Mouse (Mus musculus) urinary bladder, postnatal 10 days (tissue): ENCODE results near the gene Lamtor3.
"Not testable (repeated sequence)": the region's sequence is repeated elsewhere in the genome, so short reads cannot be mapped to it uniquely, and the experiment has no call there.

Experiments
- DNase-seq: peaks from one replicate; pipeline ENCODE4 v3.0.0; 2022; ENCODE audit warnings: low spot score

The Lamtor3 gene

DNA sequence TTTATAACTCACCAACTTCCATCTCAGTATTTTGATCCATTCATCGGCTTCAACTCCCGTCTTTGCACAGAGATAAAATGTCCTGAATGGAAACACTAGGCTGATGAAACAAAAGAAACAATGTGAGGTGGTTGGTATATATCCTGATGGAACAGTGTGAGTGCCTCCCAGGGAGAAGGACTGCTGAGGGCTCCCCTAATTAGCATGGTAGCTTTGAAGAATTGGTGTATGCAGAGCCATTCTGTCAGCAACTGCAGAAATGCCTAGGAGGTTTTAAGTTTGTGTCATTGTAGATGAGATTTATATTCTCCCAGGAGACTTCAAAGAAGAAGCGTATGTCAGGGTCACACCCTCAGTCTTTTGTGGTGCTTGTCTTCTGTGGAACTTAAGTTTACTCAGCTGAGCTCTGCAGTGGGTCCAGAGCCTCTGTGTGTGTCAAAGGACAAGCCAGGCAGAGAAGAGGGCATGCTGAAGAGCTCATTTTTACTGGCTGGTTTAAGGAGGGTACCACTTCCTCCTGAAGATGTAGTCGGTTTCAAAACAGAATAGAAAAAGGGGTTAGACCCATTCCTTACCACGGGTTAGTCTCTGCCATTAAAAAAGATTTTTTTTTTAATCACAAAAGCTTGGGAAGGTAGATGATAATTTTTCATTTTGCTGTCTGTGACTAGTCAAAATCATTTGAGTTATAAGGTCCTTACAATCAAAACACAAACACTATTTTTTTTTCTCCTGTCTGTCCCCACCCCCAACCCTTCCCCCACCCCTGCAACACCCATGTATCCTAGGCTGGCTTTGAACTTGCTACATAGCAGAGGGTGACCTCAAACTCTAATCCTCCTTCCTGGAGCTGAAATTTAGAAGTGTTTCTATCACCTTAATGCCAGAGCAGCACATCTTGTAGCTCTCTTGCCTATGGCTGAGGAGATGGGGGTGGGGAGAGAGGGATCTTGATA lies 17.5 kb downstream of the Lamtor3 start:
- DNase-seq, result no peak

DNA sequence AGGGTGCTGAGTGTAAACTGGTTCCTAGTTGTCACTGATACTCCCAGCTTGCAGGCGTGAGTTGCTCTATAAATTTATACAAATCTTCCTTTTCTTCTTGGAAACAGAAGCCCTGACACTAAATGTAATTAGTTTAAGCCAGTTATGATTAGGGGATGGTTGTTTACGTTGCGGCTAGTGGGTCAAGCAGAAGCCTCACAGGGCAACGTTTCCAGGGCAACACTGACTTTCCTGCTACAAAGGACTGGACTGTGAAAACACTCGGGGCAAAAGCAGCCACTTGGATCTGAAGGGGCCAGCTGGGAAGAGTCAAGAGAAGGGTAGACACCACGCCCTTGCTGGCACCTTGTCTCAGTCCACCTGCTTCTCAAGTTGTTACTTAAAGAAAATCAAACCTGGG lies 18.2 kb downstream of the Lamtor3 start:
- no peak for DNase-seq

DNA sequence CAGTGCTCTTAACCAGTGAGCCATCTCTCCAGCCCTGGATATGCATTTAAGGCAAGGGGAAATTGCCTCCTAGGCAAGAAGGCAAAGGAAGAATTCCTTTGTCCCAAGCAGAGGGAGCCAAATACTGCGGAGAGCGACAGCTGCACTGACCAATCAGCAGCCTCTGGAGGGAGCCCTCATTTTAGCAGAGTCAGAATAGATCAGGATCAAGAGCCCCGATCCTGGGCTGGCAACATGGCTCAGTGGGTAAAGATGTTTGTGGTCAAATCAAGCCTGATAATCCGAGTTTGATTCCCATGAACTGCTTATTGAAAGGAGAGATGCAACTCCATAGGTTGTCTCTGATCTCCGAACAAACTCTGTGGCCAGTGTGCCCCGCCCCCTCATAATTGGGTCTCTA lies 20.3 kb downstream of the Lamtor3 start:
- no peak for DNase-seq

DNA sequence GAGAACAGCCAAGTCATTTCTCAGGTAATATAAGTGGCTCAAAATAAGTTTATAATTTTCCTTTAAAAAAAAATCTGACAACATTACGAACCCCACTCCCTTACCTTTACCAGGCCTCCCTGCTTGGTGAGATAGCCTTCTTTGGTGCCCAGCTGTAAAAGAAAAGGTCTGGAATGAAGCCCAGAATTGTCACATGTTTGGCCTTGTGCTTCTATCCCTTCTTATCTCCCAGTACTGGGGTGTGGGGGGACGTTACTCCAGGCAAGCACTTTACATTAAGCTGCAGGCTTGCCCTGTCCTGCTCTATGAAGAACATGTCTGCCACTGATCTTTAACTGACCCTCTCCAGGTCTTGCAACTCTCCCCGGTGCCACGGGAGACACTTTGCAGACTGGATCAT lies 22.5 kb downstream of the Lamtor3 start:
- DNase-seq, result no peak

DNA sequence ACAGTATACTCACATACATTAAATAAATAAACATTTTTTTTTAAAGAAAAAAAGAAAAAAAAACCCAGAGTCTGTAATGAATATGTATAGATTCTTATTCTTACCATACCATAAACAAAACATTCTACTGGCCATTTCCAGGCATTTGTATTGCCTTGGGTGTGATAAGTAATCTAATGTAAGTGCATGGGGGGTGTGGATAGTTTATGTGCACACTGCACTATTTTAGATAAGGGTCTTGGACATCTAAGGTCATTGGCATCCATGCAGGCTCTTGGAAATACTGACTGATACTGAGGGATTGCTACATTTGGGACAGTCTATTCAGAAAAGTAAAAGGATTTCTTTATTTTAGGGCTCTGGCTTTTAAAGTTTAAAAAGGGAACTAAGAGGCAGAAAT lies 23.2 kb downstream of the Lamtor3 start:
- DNase-seq, result no peak

DNA sequence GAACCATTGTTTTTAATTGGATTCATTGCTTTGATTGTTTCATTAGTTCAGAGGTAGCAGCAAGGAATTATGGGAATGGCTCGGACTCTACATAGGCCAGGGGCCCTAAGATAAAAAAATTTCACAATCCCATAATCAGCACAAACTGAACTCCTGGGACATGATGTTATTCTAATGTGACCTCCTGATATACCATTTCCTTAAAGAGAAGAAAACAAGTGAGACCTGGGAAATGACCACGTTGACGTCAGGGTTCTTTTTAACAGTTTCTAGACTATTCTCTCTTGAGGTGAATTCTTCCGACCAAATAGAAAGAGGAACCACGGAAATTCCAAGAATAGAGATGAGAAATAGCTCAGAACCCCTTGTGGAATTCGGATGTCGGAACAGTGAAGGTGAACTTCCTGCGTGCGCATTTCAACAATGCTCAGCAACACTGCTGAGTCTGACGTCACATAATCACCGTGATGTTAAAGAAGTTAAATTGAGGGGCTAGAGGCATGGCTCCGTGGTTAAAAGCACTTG lies 23.9 kb downstream of the Lamtor3 start:
- DNase-seq, result no peak

DNA sequence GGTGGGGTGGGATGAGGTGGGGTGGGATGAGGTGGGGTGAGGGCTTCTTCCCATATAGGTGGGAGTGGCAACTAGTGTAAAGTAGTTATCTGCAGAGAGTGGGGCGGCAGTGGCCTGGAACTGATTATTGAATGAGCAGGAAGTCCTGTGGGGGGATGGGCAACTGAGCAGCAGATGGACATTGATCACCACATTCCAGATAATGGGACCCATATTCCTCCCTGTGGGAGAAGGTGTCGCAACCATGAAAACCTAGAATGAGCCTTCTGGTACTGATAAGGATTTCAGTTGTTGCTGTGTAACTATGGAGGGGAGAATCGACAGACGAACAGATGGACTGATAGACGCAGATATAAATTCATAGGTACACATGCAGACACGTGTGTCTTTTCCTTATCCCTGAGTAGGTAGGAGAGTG lies 25.4 kb downstream of the Lamtor3 start:
- no peak for DNase-seq

DNA sequence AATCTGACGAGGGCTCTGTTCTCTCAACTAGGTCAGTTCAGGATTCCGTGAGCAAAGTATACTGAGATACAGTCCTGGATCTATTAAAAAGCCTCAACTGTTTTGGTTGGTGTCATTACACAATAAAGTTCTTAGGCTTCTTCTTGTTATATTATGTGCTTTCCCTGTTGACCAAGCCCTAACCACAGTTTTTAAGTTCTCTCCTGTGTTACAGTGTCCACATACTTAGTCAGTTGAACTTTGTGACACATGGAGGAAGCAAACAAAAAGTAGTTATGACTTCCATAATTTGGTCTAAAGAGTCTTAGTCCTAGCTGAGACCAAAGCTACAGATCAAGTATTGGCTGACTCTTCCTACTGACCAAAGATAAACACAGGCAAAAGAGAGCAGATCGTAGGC lies 28.5 kb downstream of the Lamtor3 start:
- DNase-seq, result no peak

DNA sequence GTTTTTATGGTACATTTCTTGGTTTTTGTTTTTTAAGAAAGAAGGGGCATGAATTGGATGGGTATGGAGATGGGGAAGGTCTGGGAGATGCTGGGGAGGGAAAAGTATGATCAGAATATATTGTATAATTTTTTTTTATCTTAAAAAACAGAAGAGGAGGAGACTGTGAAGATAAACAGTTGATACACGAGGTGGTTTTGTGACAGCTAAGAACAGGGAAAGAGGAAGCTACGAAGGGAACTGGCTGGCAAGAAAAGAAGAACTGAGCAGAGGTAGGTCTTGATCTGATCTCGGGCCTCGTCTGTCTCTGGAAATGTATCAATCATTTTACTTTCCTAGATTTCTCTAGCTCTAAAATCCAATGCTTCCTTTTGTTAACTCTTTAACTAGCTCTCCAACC lies 29.2 kb downstream of the Lamtor3 start:
- DNase-seq, result no peak

DNA sequence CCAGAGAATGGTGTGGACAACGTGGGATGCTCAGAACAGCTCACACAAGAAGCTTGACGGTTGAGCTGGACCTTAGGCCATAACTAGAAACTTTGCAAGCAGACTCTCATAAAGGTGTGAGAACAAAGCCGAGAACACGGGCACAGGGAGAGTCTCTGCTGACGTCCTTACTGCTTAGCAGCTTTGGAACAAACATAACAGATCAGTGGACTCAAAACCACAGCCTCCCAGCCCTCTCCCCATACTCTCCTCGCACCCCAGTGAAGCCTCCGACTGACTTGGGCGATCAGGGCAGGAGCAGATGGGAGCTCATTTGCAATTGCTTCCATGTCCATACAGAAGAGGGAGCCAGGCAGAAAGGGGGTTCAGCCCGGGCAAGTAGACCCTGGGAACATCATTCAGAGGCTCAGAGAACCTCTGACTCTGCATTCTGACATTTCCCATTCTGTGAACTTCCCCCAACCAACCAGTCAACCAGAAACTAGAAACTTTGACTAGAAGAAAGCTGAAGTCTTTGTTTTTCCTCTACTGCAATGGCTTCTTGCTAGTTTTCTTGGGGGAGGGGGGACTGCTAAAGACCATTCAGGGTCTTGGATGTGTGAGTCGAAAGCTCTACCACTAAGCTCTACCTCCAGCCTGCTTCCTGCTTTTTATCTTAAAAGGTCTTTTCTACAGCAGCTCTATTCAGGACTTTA lies 32.0 kb downstream of the Lamtor3 start:
- no peak for DNase-seq

DNA sequence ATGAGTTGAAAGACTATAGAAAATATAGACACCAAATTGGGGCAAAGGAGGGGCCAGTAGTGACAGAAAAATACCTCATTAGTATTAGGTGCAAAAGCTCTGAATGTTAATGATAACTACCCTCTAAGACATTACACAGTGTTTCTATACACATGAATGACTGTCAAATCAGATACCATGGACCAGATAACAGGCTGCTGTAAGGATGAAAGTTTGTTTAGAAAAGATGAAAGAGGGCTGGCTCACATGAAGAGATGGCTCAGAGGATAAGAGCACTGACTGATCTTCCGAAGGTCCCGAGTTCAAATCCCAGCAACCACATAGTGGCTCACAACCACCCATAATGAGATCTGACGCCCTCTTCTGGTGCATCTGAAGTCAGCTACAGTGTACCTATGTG lies 33.0 kb downstream of the Lamtor3 start:
- not testable (repeated sequence) for DNase-seq

DNA sequence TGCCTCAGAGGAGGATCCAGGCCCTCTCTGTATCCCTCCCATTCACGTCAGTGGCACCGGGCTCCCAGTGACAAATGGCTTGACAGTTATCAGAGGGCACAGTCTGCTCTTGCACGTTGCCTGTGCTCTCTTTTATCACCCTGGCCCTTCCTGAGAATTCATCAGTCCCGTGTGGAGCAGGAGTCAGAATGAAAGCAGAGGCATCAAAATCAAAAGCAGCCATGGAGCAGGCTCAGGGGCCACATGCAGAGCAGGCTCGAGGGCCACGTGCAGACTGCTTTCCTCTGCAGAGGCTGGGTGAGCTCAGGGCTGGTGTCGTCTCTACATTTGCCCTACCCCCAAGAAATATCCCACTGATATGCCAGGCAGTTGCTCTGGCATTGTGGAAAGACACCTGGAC lies 33.5 kb downstream of the Lamtor3 start:
- DNase-seq, result no peak

DNA sequence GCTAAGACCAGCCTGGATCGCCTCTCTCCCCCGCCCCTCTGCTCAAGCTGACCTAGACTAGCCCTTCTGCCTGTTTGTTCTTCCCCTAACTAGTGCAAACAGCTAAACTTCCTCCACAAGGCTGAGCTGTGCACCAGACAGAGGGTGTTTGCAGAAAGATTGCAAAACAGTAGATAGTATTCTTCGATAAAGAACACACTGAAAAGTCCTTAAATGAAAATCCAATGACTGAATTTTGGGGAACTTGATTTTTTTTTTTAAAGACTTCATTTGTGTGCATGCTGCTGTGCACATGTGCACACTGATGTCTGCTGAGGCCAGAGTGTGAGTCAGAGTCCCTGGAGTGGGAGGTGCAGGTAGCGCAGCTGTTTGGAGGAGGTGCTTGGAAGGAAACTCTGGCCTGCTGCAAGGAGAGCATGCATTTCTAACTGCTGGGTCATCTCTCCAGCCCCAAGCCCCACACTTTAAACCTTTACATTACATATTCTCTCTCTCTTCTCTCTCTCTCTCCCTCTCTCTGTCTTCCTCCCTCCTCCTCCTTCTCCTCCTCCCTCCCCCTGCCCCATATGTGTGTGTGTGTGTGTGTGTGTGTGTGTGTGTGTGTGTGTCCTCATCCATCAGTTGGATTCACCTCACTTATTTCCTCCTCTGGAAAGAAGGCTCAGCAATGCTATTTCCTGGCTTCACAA lies 34.1 kb downstream of the Lamtor3 start:
- no peak for DNase-seq

DNA sequence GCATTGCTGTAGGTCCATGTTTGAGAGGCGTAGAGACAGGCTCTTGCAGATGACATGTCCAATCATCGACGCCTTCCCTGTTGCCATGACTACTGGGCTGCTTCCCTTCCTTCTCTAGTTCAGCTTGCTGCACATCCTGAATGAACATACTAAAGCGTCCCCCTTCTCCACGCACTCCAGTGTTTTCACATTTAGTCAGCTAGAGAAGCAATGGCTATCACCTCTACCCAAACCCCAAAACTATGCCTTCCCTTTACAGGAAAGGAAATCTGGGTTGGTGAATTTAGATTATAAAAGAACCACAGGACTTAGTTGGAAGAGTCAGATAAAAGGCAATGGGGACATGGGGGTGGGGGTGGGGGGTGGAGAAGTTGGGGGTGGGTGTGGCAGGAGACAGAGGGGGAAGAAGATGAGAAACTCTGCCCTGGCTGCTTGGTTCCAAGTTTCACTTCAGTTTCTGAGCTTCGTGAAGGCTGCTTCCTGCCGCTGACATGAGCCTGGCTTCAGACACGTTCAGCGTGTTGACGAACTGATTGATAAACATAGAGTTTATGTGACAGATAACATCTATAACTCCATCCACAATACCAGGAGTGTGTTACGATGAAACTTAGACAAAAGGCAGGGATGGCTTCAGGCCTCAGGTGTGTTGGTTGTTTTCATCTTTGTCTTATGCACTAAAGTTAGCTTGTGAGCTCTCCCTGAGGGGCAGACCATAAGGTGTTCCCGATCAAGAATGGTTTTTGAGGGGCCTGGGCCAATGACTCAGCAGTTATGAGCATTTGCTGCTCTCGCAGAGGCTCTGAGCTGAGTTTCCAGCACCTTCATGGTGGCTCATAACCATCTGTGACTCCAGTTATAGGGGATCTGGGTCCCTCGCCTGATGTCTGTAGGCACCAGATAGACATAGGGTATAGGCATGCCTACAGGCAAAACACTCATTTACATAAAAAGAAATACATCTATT lies 34.9 kb downstream of the Lamtor3 start:
- DNase-seq, result no peak

DNA sequence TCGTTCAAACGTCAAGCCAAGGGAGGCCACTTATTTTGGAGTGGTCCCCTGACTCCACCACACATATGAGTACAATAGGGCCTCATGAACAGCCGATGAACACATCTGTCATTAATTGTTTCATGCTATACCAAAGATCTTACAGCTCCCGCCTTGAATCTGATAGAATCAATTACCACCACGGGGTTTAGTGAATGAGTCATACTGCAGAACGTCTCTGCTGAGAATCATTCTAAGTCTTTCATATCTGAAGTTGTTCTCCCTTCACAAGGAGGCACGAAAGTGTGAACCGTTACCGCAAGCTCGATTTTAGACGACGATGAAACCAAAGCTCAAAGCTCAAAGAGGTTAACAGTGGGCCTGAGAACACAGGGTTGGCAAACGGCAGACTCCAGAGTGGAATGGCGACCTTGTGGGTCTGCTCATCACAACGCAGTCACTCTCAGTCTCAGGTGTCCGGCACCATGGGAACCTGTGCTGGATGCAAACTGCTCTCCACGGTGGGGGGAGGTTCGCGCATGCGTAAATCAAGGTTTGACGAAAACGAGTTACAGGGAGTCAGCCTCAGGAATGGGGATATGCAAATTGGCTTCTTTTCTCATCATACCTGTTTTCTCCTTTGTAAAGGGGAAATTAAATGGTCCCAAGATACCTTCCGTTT lies 36.1 kb downstream of the Lamtor3 start:
- no peak for DNase-seq

DNA sequence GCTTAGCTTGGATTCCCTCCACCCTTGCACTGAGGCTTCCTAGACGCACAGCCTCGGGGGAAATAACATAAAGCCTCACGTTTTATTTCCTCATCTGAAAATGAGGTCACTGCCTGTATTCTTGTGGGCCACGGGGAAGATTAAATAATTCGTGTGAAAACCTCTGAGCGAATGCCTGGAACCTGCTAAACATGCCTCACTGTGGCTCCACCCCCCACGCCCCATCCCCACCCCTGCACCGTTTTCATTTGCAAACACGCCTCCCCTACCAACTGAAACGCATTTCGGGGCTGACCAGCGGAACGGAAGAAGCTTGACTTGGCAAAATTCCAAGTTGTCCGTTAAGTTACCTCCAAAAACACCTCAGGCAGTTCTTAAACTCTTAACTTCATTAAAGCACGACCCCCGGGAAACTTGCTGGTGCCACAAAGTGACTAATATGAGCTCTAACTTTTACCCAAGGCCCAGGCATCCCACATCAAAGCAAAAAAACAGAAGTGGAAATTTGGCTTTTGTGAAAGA lies 37.3 kb downstream of the Lamtor3 start:
- no peak for DNase-seq

DNA sequence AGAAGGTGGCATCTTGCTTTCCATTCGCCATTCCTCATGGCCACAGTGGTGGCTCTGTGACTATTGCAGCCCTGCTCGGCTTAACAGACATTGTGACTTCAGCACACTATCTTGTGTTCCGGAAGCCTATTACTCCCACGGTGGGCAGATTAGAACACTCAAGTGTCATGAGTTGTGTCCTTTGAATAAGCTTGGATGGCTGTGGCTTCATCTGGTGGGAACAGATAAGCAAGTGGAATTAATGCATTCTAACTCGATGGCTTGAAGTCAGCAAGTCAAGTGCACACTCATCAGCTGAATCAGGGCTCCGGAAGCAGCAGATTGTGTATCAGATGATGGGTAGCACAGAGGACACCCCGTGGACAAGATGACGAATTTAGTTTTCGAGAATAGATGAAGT lies 39.6 kb downstream of the Lamtor3 start:
- DNase-seq, result no peak

DNA sequence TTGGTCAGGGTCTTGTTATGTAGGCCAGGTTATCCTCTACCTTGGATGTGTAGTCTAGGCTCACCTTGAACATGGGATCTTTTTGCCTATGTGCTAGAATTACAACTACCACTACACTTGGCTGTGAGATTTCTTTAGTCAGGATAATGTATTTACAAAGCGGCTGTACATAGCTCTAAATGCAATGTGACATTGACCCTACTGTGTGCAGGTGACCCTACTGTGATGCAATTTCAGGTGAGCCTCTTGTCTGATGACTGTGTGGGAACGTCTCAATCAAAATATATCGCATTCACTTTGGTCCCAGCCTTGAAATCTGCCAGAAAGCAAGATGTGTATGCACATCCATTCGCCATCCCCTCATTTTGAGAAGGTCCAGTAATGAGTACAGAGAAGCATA lies 40.0 kb downstream of the Lamtor3 start:
- no peak for DNase-seq

DNA sequence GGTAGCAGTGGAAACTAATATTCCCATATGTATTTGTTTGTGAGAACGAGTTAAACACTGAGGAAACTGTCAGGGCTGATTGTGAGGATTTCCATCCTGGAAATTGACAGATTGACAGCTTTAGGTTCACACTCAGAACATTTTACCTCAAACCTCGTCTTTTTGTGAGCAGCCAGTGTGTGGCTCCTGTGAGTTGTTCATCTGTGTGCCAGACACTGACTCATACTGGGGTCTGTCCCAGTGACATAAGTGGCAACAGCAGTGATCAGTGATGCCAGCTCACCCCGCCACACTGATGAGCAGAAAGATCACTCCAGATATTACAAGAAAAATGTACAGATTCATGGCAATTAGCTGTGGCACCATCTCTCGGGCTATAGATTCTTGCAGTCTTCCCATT lies 41.1 kb downstream of the Lamtor3 start:
- no peak for DNase-seq

DNA sequence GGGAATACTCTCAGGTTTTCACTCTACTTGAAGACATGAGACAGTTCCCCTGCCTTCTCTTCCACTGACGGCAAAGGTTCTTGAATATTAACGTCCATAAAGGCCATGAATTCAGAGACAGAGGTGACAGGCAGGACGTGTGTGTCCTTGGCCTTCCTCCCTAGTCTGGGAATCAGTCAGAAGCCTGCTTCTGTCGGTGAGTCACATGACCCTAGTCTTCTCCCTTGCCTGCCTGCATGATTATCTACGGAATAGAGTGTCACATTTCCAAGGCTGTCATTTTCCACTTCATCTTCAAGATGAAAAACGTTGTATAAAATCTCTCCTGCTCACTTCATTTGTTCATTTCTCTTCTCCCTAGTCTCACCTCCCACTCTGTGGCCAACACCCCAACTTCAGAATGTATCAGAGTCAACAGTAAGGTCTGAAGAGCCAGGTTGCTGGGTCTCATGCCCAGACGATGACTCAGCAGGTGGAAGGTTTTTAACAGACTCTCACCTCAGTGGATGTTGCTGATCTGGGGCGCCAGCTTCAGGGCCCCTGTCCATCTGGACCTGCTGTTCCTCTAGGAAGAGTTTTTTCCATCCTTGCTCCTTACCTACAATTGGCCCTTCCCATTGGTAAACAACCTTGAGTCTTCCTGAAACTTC lies 43.6 kb downstream of the Lamtor3 start:
- DNase-seq, result no peak
